ENCODE assay signal across 15 mouse cellular contexts in genomic region chr11:121347036-121347435, GRCm38 (mm10). TPM values are rescaled to one million over a fixed set of nuclear protein-coding genes. Genes with fewer than 3 reads are reported as not detected.
DNase-seq lines count a peak whose midpoint lies in the region; ATAC-seq and TF ChIP-seq lines count a peak whose summit lies in the region.
"Had no signal": no experiment of that assay in that cellular context is flagged by ENCODE, and none has a peak within 500 bp of the region (broad histone marks: within the 10 kb centered on the region; RNA-seq: fewer than 3 reads in every experiment).

No protein-coding gene starts in this region.

- no peak overlapping the region for H3K4me2 ChIP-seq in hindbrain, embryonic 14.5 days (replicated peaks)
- H3K4me2 ChIP-seq: limb, embryonic 13.5 days had no signal

- 27% methylated on average over 2 of the region's 2 CpGs for WGBS in heart, adult 2 months
- 89% methylated on average over 2 of the region's 2 CpGs for WGBS in heart, embryonic 10.5 days
- WGBS in hindbrain, embryonic 14.5 days = 84% methylated on average over 2 of the region's 2 CpGs

- no peak for TF ChIP-seq CTCF in heart, adult 2 months (IDR thresholded peaks at IDR 0.05)

- DNase-seq in heart, adult 2 months = peak; percentile 27 to 71
- no peak for DNase-seq in heart, embryonic 10.5 days (ENCODE audit: low spot score)
- DNase-seq in adrenal gland, postnatal 25 days = peak; percentile 29
- peak; percentile 49 for DNase-seq in gastrocnemius, postnatal 25 days
- peak; percentile 54 for DNase-seq in heart, postnatal 4 days
- no peak for DNase-seq in hindbrain, embryonic 14.5 days (ENCODE audit: low spot score)
- no peak for DNase-seq in urinary bladder, postnatal 10 days (ENCODE audit: low spot score)
- DNase-seq: forebrain, postnatal 0 days; kidney, postnatal 36 days; lung, adult 2 months; right cerebral cortex, adult 18-20 months; thymus, adult 18-20 months had no signal

- no peak overlapping the region for H3K4me3 ChIP-seq in heart, adult 2 months
- H3K4me3 ChIP-seq in heart, embryonic 10.5 days = no peak overlapping the region
- H3K4me3 ChIP-seq in hindbrain, embryonic 14.5 days (replicated peaks; ENCODE audit: low read length) = no peak overlapping the region
- H3K4me3 ChIP-seq: limb, embryonic 13.5 days had no signal

- H3K36me3 ChIP-seq in heart, adult 2 months (ENCODE audit: control insufficient read depth, insufficient read depth, low read length) = peaks cover 15% of the 10 kb centered on the region
- peaks cover 53% of the 10 kb centered on the region for H3K36me3 ChIP-seq in heart, embryonic 10.5 days
- peaks cover 26% of the 10 kb centered on the region for H3K36me3 ChIP-seq in hindbrain, embryonic 14.5 days (replicated peaks; ENCODE audit: control insufficient read depth, insufficient read depth)

- no peak for ATAC-seq in hindbrain, embryonic 14.5 days (ENCODE audit: low FRiP score)
- ATAC-seq: forebrain, postnatal 0 days; intestine, embryonic 16.5 days had no signal

- H3K27me3 ChIP-seq in heart, adult 2 months (ENCODE audit: control insufficient read depth, insufficient read depth, low read length) = no peaks in the 10 kb centered on the region
- no peaks in the 10 kb centered on the region for H3K27me3 ChIP-seq in heart, embryonic 10.5 days (ENCODE audit: insufficient read depth, poor library complexity, severe bottlenecking)
- no peaks in the 10 kb centered on the region for H3K27me3 ChIP-seq in hindbrain, embryonic 14.5 days (ENCODE audit: control insufficient read depth, insufficient read depth, low read length)
- H3K27me3 ChIP-seq: limb, embryonic 13.5 days had no signal

- H3K9ac ChIP-seq in heart, adult 2 months (ENCODE audit: low read depth, low read length) = no peak overlapping the region; the same call in 1 of the 2 replicates
- H3K9ac ChIP-seq in hindbrain, embryonic 14.5 days = no peak overlapping the region
- H3K9ac ChIP-seq: forebrain, postnatal 0 days; limb, embryonic 13.5 days had no signal

- peaks cover 3% of the 10 kb centered on the region; the same call in 1 of the 2 replicates for H3K79me2 ChIP-seq in heart, adult 2 months (replicated peaks; ENCODE audit: control insufficient read depth, insufficient read depth, low read length)

- no peaks in the 10 kb centered on the region for H3K9me3 ChIP-seq in heart, embryonic 10.5 days
- no peaks in the 10 kb centered on the region for H3K9me3 ChIP-seq in hindbrain, embryonic 14.5 days (ENCODE audit: control insufficient read depth, low read length)
- H3K9me3 ChIP-seq: G1E; limb, embryonic 13.5 days had no signal

- H3K27ac ChIP-seq in heart, adult 2 months = peak overlapping the region; percentile 28
- no peak overlapping the region for H3K27ac ChIP-seq in heart, embryonic 10.5 days
- H3K27ac ChIP-seq in hindbrain, embryonic 14.5 days = no peak overlapping the region
- H3K27ac ChIP-seq: limb, embryonic 13.5 days had no signal

- no peak for TF ChIP-seq POLR2A in heart, adult 2 months (IDR thresholded peaks at IDR 0.05; ENCODE audit: insufficient read depth, low read depth, low read length)

- TF ChIP-seq EP300 in heart, adult 2 months (IDR thresholded peaks at IDR 0.05; ENCODE audit: insufficient read depth, low read depth, low read length) = no peak

- peaks cover 10% of the 10 kb centered on the region for H3K4me1 ChIP-seq in heart, adult 2 months (ENCODE audit: control insufficient read depth, insufficient read depth, low read length)
- H3K4me1 ChIP-seq in heart, embryonic 10.5 days = no peaks in the 10 kb centered on the region
- no peaks in the 10 kb centered on the region for H3K4me1 ChIP-seq in hindbrain, embryonic 14.5 days (replicated peaks; ENCODE audit: control insufficient read depth, insufficient read depth, low read length)

- intact Hi-C loops in heart, adult 2 months (cut with DNase I) = no loop called here

RNA-seq across cellular contexts. Expression of gene Wdr45b, which starts 7.2 kb away (rescaled TPM):
- 10 to 100 TPM; 34.4 to 36.8 TPM for total RNA-seq in heart, adult 2 months (2021)
- polyA plus RNA-seq in heart, adult 2 months (2012; rRNA removed) = 36.9 and 57.6 TPM in 2 replicates
- 85.9 and 90.0 TPM in 2 replicates for polyA plus RNA-seq in heart, embryonic 10.5 days (2016; fragmentation: Nextera tagmentation; extraction: Ambion mirVana)
- total RNA-seq in adrenal gland, postnatal 25 days (2021) = 50.2 and 68.6 TPM in 2 replicates
- total RNA-seq in gastrocnemius, postnatal 25 days (2021) = 10 to 100 TPM; 17.9 to 18.4 TPM
- total RNA-seq in heart, postnatal 4 days (2021) = 10 to 100 TPM; 55.8 to 56.4 TPM
- 87.1 and 95.2 TPM in 2 replicates for polyA plus RNA-seq in hindbrain, embryonic 14.5 days (2014; fragmentation: Nextera tagmentation; extraction: Ambion mirVana)

RNA-seq across cellular contexts. Expression of gene Rab40b, which starts 41.0 kb away (rescaled TPM):
- total RNA-seq in heart, adult 2 months (2021) = 1 to 10 TPM in 1 of 2 experiments, under 1 TPM in 1; 0.91 to 1.5 TPM
- polyA plus RNA-seq in heart, adult 2 months (2012; rRNA removed) = 2.0 and 2.8 TPM in 2 replicates
- polyA plus RNA-seq in heart, embryonic 10.5 days (2016; fragmentation: Nextera tagmentation; extraction: Ambion mirVana) = 1.8 and 3.7 TPM in 2 replicates
- 5.9 and 7.6 TPM in 2 replicates for total RNA-seq in adrenal gland, postnatal 25 days (2021)
- 10 to 100 TPM; 10.4 to 11.6 TPM for total RNA-seq in gastrocnemius, postnatal 25 days (2021)
- 1 to 10 TPM; 2.9 to 3.3 TPM for total RNA-seq in heart, postnatal 4 days (2021)
- 11.4 and 16.0 TPM in 2 replicates for polyA plus RNA-seq in hindbrain, embryonic 14.5 days (2014; fragmentation: Nextera tagmentation; extraction: Ambion mirVana)
- total RNA-seq: G1E had no signal
- polyA plus RNA-seq: G1E had no signal

Comparison
In these comparisons a context has a peak if more than half of its experiments do, and no peak if none do; other contexts are left out.
1. DNase-seq: peak in heart, adult 2 months (2 of 2), adrenal gland, postnatal 25 days (single experiment), gastrocnemius, postnatal 25 days (single experiment) and heart, postnatal 4 days (single experiment); none in heart, embryonic 10.5 days (single experiment), hindbrain, embryonic 14.5 days (single experiment) and urinary bladder, postnatal 10 days (single experiment).